21 mouse cellular contexts compared by ENCODE assay signal in the genomic region with DNA sequence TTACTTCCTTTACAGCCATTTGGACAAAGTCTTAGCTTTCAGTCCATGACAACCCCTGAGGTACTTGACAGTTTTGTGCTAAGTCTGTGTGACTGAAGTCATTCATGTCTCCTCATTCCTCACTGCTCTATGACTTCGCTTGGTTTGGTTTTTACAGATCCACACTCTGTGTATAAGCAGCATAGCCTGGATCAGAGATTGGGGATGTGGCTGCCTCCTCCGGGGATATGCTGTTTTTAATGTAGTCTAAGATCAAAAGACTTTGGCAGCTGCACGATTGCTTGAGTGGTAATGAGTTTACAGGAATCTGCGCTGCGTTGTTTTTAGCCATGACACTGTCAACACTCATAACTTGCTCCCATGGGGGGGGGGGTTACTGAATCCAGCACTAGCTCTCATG.
DNase-seq lines count a peak whose midpoint lies in the region; ATAC-seq and TF ChIP-seq lines count a peak whose summit lies in the region.
"Had no signal": no experiment of that assay in that cellular context is flagged by ENCODE, and none has a peak within 500 bp of the region (broad histone marks: within the 10 kb centered on the region; RNA-seq: fewer than 3 reads in every experiment).

No protein-coding gene starts in this region.

- peak; percentile 40; the same call in 1 of the 2 replicates for ATAC-seq in hindbrain, postnatal 0 days
- no peak for ATAC-seq in hindbrain, embryonic 13.5 days (ENCODE audit: low FRiP score)
- peak; percentile 62 for ATAC-seq in forebrain, embryonic 16.5 days
- ATAC-seq in midbrain, postnatal 0 days (ENCODE audit: low FRiP score) = peak; percentile 47

- no peak overlapping the region for H3K9ac ChIP-seq in hindbrain, postnatal 0 days (replicated peaks; ENCODE audit: low read length)
- H3K9ac ChIP-seq in hindbrain, embryonic 13.5 days = no peak overlapping the region
- no peak overlapping the region for H3K9ac ChIP-seq in forebrain, embryonic 16.5 days (replicated peaks; ENCODE audit: low read depth, low read length)
- H3K9ac ChIP-seq in midbrain, postnatal 0 days (replicated peaks; ENCODE audit: low read length, poor library complexity, severe bottlenecking) = no peak overlapping the region
- H3K9ac ChIP-seq: limb, embryonic 15.5 days; liver, embryonic 15.5 days; neural tube, embryonic 15.5 days; stomach, embryonic 15.5 days had no signal

- H3K4me3 ChIP-seq in hindbrain, postnatal 0 days (ENCODE audit: low read length) = no peak overlapping the region
- no peak overlapping the region for H3K4me3 ChIP-seq in hindbrain, embryonic 13.5 days
- no peak overlapping the region for H3K4me3 ChIP-seq in forebrain, embryonic 16.5 days (replicated peaks; ENCODE audit: low read length)
- H3K4me3 ChIP-seq in midbrain, postnatal 0 days (ENCODE audit: low read depth, low read length) = no peak overlapping the region
- H3K4me3 ChIP-seq: gastrocnemius, adult 2 months; limb, embryonic 15.5 days; liver, embryonic 15.5 days; megakaryocyte, embryonic 14.5 days; myocyte; neural tube, embryonic 15.5 days; stomach, embryonic 15.5 days had no signal

- no peaks in the 10 kb centered on the region for H3K36me3 ChIP-seq in hindbrain, postnatal 0 days (ENCODE audit: insufficient read depth, low read length)
- H3K36me3 ChIP-seq in hindbrain, embryonic 13.5 days = no peaks in the 10 kb centered on the region
- H3K36me3 ChIP-seq in forebrain, embryonic 16.5 days (ENCODE audit: control insufficient read depth, insufficient read depth) = no peaks in the 10 kb centered on the region
- H3K36me3 ChIP-seq in midbrain, postnatal 0 days (ENCODE audit: insufficient read depth, low read length) = no peaks in the 10 kb centered on the region
- H3K36me3 ChIP-seq: limb, embryonic 15.5 days; liver, embryonic 15.5 days; neural tube, embryonic 15.5 days; stomach, embryonic 15.5 days had no signal

- 46% methylated on average over 5 of the region's 5 CpGs for WGBS in hindbrain, postnatal 0 days
- 57% methylated on average over 5 of the region's 5 CpGs for WGBS in hindbrain, embryonic 13.5 days
- 56% methylated on average over 5 of the region's 5 CpGs for WGBS in forebrain, embryonic 16.5 days
- WGBS in midbrain, postnatal 0 days = 40% methylated on average over 5 of the region's 5 CpGs

- no peak overlapping the region for H3K4me2 ChIP-seq in hindbrain, postnatal 0 days (ENCODE audit: low read depth, low read length)
- no peak overlapping the region for H3K4me2 ChIP-seq in hindbrain, embryonic 13.5 days
- H3K4me2 ChIP-seq in forebrain, embryonic 16.5 days (ENCODE audit: low read length) = no peak overlapping the region
- H3K4me2 ChIP-seq in midbrain, postnatal 0 days (ENCODE audit: low read depth, low read length, poor library complexity, severe bottlenecking) = no peak overlapping the region
- H3K4me2 ChIP-seq: heart, embryonic 11.5 days; limb, embryonic 15.5 days; liver, embryonic 15.5 days; neural tube, embryonic 15.5 days; stomach, embryonic 15.5 days had no signal

- no peak for DNase-seq in hindbrain, postnatal 0 days (ENCODE audit: low spot score)
- peak; percentile 5 for DNase-seq in right cerebral cortex, postnatal 4 days
- no peak for DNase-seq in right cerebral cortex, postnatal 25 days
- no peak for DNase-seq in midbrain, postnatal 0 days (ENCODE audit: low spot score)
- no peak for DNase-seq in cerebellum, adult 18-20 months
- no peak for DNase-seq in layer of hippocampus, postnatal 10 days (ENCODE audit: low spot score in 2 of 2)
- DNase-seq: cerebellum, adult 9-11 months; gastrocnemius, adult 2 months; kidney, adult 11 months; layer of hippocampus, postnatal 36 days; right cerebral cortex, postnatal 14 days; thymus, adult 18-20 months had no signal

- TF ChIP-seq CTCF in hindbrain, postnatal 0 days (IDR thresholded peaks at IDR 0.05; ENCODE audit: low read depth) = no peak
- TF ChIP-seq CTCF in midbrain, postnatal 0 days (IDR thresholded peaks at IDR 0.05) = no peak

- H3K4me1 ChIP-seq in hindbrain, postnatal 0 days (ENCODE audit: insufficient read depth, low read length) = no peaks in the 10 kb centered on the region
- no peaks in the 10 kb centered on the region; the same call in 1 of the 2 replicates for H3K4me1 ChIP-seq in hindbrain, embryonic 13.5 days (replicated peaks)
- peaks cover 9% of the 10 kb centered on the region; the same call in 1 of the 2 replicates for H3K4me1 ChIP-seq in forebrain, embryonic 16.5 days (replicated peaks; ENCODE audit: control insufficient read depth, insufficient read depth, low read length)
- no peaks in the 10 kb centered on the region for H3K4me1 ChIP-seq in midbrain, postnatal 0 days (ENCODE audit: insufficient read depth, low read length)
- H3K4me1 ChIP-seq: limb, embryonic 15.5 days; liver, embryonic 15.5 days; megakaryocyte, embryonic 14.5 days; neural tube, embryonic 15.5 days; stomach, embryonic 15.5 days had no signal

- no peak overlapping the region for H3K27ac ChIP-seq in hindbrain, postnatal 0 days
- H3K27ac ChIP-seq in hindbrain, embryonic 13.5 days = no peak overlapping the region
- H3K27ac ChIP-seq in forebrain, embryonic 16.5 days (ENCODE audit: low read length) = no peak overlapping the region
- no peak overlapping the region for H3K27ac ChIP-seq in midbrain, postnatal 0 days (ENCODE audit: low read depth, low read length)
- H3K27ac ChIP-seq: gastrocnemius, adult 2 months; limb, embryonic 15.5 days; liver, embryonic 15.5 days; neural tube, embryonic 15.5 days; stomach, embryonic 15.5 days had no signal

- no peaks in the 10 kb centered on the region for H3K27me3 ChIP-seq in hindbrain, postnatal 0 days (ENCODE audit: insufficient read depth, low read length)
- H3K27me3 ChIP-seq in hindbrain, embryonic 13.5 days = no peaks in the 10 kb centered on the region
- no peaks in the 10 kb centered on the region for H3K27me3 ChIP-seq in forebrain, embryonic 16.5 days (replicated peaks; ENCODE audit: control insufficient read depth, insufficient read depth, low read length)
- no peaks in the 10 kb centered on the region for H3K27me3 ChIP-seq in midbrain, postnatal 0 days (ENCODE audit: insufficient read depth, low read length)
- H3K27me3 ChIP-seq: limb, embryonic 15.5 days; liver, embryonic 15.5 days; megakaryocyte, embryonic 14.5 days; neural tube, embryonic 15.5 days; stomach, embryonic 15.5 days had no signal

- no peaks in the 10 kb centered on the region for H3K9me3 ChIP-seq in hindbrain, postnatal 0 days (ENCODE audit: low read length)
- no peaks in the 10 kb centered on the region for H3K9me3 ChIP-seq in hindbrain, embryonic 13.5 days
- H3K9me3 ChIP-seq in forebrain, embryonic 16.5 days (ENCODE audit: control insufficient read depth, low read length) = no peaks in the 10 kb centered on the region
- H3K9me3 ChIP-seq in midbrain, postnatal 0 days (ENCODE audit: low read length) = no peaks in the 10 kb centered on the region
- H3K9me3 ChIP-seq: limb, embryonic 15.5 days; liver, embryonic 15.5 days; megakaryocyte, embryonic 14.5 days; neural tube, embryonic 15.5 days; stomach, embryonic 15.5 days had no signal
